Mouse (Mus musculus): Measurements from ENCODE around the gene Papolb. TPM values are rescaled to one million over a fixed set of nuclear protein-coding genes. Genes with fewer than 3 reads are reported as not detected.

Gene Papolb
- not detected in 2 replicates for polyA plus RNA-seq (2012; ENCODE audit: insufficient read depth, insufficient read length, low replicate concordance, missing spikeins)

GRCm38 (mm10) chr5:142529915-142530314 is at the start of gene Papolb:
TSS of gene Papolb (minus strand) at chr5:142530076.
- no peak for TF ChIP-seq POLR2A (IDR thresholded peaks at IDR 0.05; ENCODE audit: insufficient read depth, low read depth, low read length)
- no peak for TF ChIP-seq CTCF (IDR thresholded peaks at IDR 0.05; ENCODE audit: insufficient read depth, low read depth, low read length)
- Histone ChIP-seq H3K4me1 (ENCODE audit: control insufficient read depth, insufficient read depth, low read length) (no peaks in the 10 kb centered on the region), H3K27ac (ENCODE audit: insufficient read depth, low read depth, low read length) (no peak within 1 kb of the TSS), H3K4me3 (ENCODE audit: insufficient read depth, low read depth, low read length) (no peak within 1 kb of the TSS)
- WGBS, result 48% methylated on average over 41 of the region's 41 CpGs

DNA sequence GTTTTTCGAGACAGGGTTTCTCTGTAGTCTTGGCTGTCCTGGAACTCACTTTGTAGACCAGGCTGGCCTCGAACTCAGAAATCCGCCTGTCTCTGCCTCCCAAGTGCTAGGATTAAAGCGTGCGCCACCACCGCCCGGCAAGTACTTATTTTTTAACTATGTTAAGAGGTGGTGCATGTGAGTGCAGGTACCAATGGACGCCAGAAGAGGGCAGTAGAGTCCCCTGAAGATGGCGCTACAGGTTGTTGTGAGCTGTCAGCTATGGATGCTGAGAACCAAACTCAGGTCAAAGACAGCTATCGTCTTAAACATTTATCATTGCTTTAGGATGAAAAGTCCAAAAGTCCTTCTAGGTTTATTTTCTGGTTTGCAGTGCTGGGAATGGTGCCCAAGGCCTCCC is 48.3 kb upstream of the Papolb start:
- H3K27ac ChIP-seq (ENCODE audit: insufficient read depth, low read depth, low read length), result no peak overlapping the region
- H3K4me1 ChIP-seq (ENCODE audit: control insufficient read depth, insufficient read depth, low read length), result 0 out of 2 replicates have a peak, but pooled peaks cover 2% of the 10 kb centered on the region
- TF ChIP-seq CTCF (IDR thresholded peaks at IDR 0.05; ENCODE audit: insufficient read depth, low read depth, low read length) (no peak), POLR2A (IDR thresholded peaks at IDR 0.05; ENCODE audit: insufficient read depth, low read depth, low read length) (no peak)
- 92% methylated on average over 10 of the region's 10 CpGs for WGBS
- H3K4me3 ChIP-seq (ENCODE audit: insufficient read depth, low read depth, low read length), result no peak overlapping the region

- TF ChIP-seq POLR2A (IDR thresholded peaks at IDR 0.05; ENCODE audit: insufficient read depth, low read depth, low read length) (no peak), CTCF (IDR thresholded peaks at IDR 0.05; ENCODE audit: insufficient read depth, low read depth, low read length) (no peak)
- Histone ChIP-seq H3K27ac (ENCODE audit: insufficient read depth, low read depth, low read length) (no peak overlapping the region), H3K4me1 (ENCODE audit: control insufficient read depth, insufficient read depth, low read length) (0 out of 2 replicates have a peak, but pooled peaks cover 2% of the 10 kb centered on the region), H3K4me3 (ENCODE audit: insufficient read depth, low read depth, low read length) (no peak overlapping the region)
- WGBS, result 71% methylated on average over 7 of the region's 7 CpGs
Measured at GRCm38 (mm10) chr5:142576832-142577231, 47.0 kb upstream of the Papolb start.

DNA sequence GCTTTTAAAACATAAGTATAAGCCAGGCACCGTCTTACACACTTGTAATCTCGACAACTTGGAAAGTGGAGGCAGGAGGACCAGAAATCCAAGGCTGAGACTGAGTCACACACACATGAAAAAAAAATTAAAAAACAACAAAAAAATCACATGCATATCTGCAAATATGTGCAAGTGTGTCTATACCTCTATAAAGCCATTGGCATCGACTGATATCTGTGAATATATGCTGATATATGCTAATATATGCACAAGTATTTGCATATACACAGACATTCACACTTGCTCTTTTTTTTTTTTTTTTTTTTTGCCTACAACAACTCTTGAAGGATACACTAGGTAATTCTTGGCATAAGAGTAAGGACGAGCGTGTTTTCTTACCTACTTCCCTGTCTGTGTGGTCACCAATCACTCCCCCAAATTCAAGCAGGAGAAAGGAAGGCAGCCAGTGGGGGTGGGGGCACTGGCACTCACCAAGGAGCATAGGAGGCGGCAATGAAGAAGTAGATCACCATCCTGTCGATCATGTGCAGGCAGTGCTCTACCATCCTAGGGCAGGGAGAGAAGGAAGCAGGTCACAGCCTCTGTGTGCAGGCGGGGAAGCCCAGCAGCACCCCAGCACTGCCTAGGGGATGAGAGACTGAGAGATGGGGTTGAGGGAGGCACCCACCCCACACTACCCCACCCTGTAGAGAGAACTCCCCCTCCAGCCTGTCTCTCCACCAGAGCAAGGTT is 44.6 kb upstream of the Papolb start:
- 58% methylated on average over 8 of the region's 8 CpGs for WGBS
- TF ChIP-seq CTCF (IDR thresholded peaks at IDR 0.05; ENCODE audit: insufficient read depth, low read depth, low read length), result no peak
- TF ChIP-seq POLR2A (IDR thresholded peaks at IDR 0.05; ENCODE audit: insufficient read depth, low read depth, low read length), result no peak
- Histone ChIP-seq H3K27ac (ENCODE audit: insufficient read depth, low read depth, low read length) (no peak overlapping the region), H3K4me3 (ENCODE audit: insufficient read depth, low read depth, low read length) (no peak overlapping the region), H3K4me1 (ENCODE audit: control insufficient read depth, insufficient read depth, low read length) (no peaks in the 10 kb centered on the region)

- H3K4me3 ChIP-seq (ENCODE audit: insufficient read depth, low read depth, low read length), result no peak overlapping the region
- 97% methylated on average over 1 of the region's 1 CpGs for WGBS
- TF ChIP-seq POLR2A (IDR thresholded peaks at IDR 0.05; ENCODE audit: insufficient read depth, low read depth, low read length), result no peak
- TF ChIP-seq CTCF (IDR thresholded peaks at IDR 0.05; ENCODE audit: insufficient read depth, low read depth, low read length), result no peak
Measured at GRCm38 (mm10) chr5:142564606-142565005, 34.7 kb upstream of the Papolb start.

DNA sequence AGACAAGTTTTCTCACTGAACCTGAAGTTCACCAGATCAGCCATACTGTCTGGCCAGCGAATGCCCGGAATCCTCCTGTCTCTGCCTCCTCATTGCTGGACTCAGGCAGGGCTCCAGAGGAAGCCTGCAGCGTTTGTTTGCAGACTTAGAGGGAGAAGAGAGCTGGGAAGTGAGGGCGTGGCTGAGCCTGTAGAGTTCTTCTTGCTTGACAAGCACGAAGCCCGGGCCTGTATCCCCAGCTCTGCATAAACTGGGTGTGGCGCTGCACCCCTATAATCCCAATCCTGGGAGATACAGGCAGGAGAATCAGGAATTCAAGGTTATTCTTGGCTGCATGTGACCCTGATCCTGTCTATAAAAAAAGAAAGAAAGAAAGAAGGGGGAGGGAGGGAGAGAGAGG is 30.4 kb upstream of the Papolb start:
- H3K4me3 ChIP-seq (ENCODE audit: insufficient read depth, low read depth, low read length), result no peak overlapping the region
- no peaks in the 10 kb centered on the region; the same call in 1 of the 2 replicates for H3K4me1 ChIP-seq (ENCODE audit: control insufficient read depth, insufficient read depth, low read length)
- TF ChIP-seq CTCF (IDR thresholded peaks at IDR 0.05; ENCODE audit: insufficient read depth, low read depth, low read length) (no peak), POLR2A (IDR thresholded peaks at IDR 0.05; ENCODE audit: insufficient read depth, low read depth, low read length) (no peak)
- 51% methylated on average over 7 of the region's 7 CpGs for WGBS
- H3K27ac ChIP-seq (ENCODE audit: insufficient read depth, low read depth, low read length), result no peak overlapping the region

More at GRCm38 (mm10) chr5:142564606-142565005, 34.7 kb upstream of the Papolb start:
- no peaks in the 10 kb centered on the region; the same call in 1 of the 2 replicates for H3K4me1 ChIP-seq (ENCODE audit: control insufficient read depth, insufficient read depth, low read length)
- no peak overlapping the region for H3K27ac ChIP-seq (ENCODE audit: insufficient read depth, low read depth, low read length)

DNA sequence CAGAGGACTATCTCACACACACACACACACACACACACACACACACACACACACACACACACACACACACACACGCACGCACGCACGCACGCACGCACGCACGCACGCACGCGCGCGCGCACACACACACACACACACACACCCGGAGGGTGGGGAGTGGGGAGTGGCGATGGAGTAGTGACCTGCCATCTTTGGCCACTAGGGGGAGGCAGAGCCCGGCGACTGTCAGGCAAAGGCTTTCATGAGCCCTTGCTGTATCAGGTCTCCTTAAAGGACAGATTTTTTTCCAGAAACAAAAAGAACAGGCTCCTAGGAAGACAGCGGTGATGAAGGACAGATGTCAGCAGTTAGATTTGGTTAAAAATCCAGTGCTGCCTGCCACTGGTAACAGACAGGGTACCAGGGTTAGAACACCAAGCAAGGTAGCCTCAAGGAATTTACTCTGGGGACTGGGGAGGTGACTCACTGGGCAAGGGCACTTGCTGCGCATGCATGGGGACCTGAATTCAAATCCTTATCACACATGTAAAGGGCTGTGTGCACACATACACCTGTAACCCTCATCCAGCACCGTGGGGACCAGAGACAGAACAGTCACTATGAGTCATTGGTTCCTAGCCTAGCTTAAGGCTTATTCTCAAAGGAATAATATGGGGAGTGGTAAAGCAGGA is 27.7 kb upstream of the Papolb start:
- 10% methylated on average over 21 of the region's 21 CpGs for WGBS
- Histone ChIP-seq H3K4me3 (ENCODE audit: insufficient read depth, low read depth, low read length) (no peak overlapping the region), H3K27ac (ENCODE audit: insufficient read depth, low read depth, low read length) (no peak overlapping the region), H3K4me1 (ENCODE audit: control insufficient read depth, insufficient read depth, low read length) (no peaks in the 10 kb centered on the region; the same call in 1 of the 2 replicates)
- TF ChIP-seq CTCF (IDR thresholded peaks at IDR 0.05; ENCODE audit: insufficient read depth, low read depth, low read length) (peak; percentile 79), POLR2A (IDR thresholded peaks at IDR 0.05; ENCODE audit: insufficient read depth, low read depth, low read length) (no peak)

DNA sequence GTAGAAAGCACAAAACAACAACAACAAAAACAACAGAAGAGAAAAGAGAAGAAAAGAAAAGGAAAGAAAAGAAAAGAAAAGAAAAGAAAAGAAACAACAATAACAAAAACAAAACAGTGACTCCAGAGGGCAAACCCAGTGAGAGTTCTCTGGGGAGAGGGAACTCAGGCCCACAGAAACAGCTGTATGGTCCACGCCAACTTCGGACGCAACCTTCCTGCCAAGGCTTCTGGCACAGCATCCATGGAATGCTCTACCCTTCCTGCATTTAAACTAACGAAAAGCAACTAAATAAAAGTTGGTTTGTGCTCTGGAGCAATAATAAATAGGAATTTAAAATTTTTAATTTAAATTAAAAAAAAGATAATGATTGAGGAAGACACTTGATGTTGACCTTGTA is 26.8 kb upstream of the Papolb start:
- TF ChIP-seq CTCF (IDR thresholded peaks at IDR 0.05; ENCODE audit: insufficient read depth, low read depth, low read length) (no peak), POLR2A (IDR thresholded peaks at IDR 0.05; ENCODE audit: insufficient read depth, low read depth, low read length) (no peak)
- WGBS, result 71% methylated on average over 4 of the region's 4 CpGs

GRCm38 (mm10) chr5:142555866-142556265 is 26.0 kb upstream of the Papolb start:
- no peak for TF ChIP-seq POLR2A (IDR thresholded peaks at IDR 0.05; ENCODE audit: insufficient read depth, low read depth, low read length)
- TF ChIP-seq CTCF (IDR thresholded peaks at IDR 0.05; ENCODE audit: insufficient read depth, low read depth, low read length), result no peak
- no peak overlapping the region for H3K4me3 ChIP-seq (ENCODE audit: insufficient read depth, low read depth, low read length)
- 87% methylated on average over 5 of the region's 5 CpGs for WGBS

More for the DNA sequence above, 26.8 kb upstream of the Papolb start:
- H3K4me3 ChIP-seq (ENCODE audit: insufficient read depth, low read depth, low read length), result no peak overlapping the region
- H3K4me1 ChIP-seq (ENCODE audit: control insufficient read depth, insufficient read depth, low read length), result no peaks in the 10 kb centered on the region; the same call in 1 of the 2 replicates
- H3K27ac ChIP-seq (ENCODE audit: insufficient read depth, low read depth, low read length), result no peak overlapping the region

More at GRCm38 (mm10) chr5:142555866-142556265, 26.0 kb upstream of the Papolb start:
- no peaks in the 10 kb centered on the region; the same call in 1 of the 2 replicates for H3K4me1 ChIP-seq (ENCODE audit: control insufficient read depth, insufficient read depth, low read length)
- H3K27ac ChIP-seq (ENCODE audit: insufficient read depth, low read depth, low read length), result no peak overlapping the region

All from olfactory bulb, adult 2 months (tissue).